Mouse (Mus musculus) heart, adult 9 months (tissue): ENCODE results near the gene Nrarp.
A peak's percentile ranks its signal among the peaks of the same experiment; 100 is the strongest.

Source experiments
- DNase-seq, 2 experiments: peaks; one replicate each; pipeline ENCODE4 v3.0.0; 2022; ENCODE audit warnings: low spot score in 2 of 2

Nrarp gene

DNA sequence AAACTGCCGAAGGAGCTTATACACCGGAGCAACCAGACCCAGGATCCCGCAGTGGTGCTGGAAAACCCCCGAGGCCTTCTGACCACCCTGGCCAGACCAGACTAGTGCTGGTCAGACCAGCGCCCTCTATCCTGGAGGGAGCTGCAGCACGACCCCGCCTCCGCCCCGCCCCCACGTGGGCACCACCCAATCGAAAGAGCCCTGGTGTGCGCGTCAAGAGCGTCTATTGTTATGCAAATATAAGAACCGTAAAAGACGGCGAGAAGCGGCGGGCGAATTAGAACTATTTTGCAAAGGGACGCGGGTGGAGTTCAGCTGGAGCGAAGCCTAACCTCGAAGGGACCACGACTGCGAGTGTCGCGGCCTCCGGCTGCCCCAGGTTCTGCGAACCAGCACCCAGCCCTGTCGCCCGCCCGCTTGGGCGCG, at the start of gene Nrarp:
Gene Nrarp (plus strand): TSS at position 281 of the 426 bp plus-strand sequence.
- DNase-seq = peak; percentile 92 to 93

DNA sequence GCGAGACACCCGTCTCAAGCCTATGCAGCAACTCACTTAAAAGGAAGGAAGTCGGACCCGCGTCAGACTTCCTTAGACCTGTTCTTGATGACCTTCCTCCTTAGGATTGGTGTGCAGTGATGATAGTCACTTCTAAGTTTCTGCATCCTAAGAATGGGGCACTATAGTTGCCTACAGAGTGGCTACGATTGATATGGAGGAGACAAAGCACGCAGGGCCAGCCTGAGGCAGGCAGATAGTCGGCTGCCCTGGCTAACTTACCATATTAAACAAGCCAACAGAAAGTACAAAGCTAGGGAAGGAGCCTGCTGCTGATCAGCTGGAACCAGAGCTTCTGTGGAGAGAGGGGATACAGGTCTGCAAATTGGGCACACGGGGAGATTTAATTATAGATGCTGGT, 49.0 kb upstream of the Nrarp start:
- DNase-seq = no peak

DNA sequence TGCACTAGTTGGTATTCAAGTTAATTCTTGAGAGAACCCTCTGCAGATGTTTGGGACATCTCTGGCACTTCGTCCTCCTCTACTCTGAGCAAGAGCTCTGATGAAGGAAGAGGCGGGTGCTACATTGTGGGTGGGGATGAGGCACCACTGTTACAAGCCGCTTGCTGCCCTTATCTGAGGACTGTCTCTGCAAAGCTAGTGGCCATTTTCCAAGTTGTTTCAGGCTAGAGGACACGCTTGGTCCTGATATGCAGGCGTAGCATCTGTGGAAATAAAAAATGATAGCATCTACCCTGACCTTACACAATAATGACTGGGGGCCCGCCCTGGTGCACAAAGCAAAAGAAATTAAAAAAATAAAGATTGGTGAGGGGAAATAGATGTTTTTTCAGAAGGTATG, 42.7 kb upstream of the Nrarp start:
- DNase-seq = no peak

DNA sequence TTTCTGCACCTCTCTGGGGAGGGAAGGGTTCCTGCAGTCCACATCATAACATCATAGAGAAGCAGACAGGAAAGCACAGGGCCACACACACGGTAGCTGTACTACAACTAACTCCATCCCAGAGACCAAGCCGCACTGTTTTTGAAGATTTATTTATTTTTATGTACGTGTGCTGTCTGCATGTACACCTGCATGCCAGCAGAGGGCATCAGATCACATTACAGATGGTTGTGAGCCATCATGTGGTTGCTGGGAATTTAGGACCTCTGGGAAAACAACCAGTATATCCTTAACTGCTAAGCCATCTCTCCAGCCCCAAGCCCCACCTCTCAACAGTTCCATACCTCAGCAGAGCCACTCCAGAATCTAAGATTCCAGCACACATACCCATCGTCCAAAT, 39.4 kb upstream of the Nrarp start:
- no peak for DNase-seq

DNA sequence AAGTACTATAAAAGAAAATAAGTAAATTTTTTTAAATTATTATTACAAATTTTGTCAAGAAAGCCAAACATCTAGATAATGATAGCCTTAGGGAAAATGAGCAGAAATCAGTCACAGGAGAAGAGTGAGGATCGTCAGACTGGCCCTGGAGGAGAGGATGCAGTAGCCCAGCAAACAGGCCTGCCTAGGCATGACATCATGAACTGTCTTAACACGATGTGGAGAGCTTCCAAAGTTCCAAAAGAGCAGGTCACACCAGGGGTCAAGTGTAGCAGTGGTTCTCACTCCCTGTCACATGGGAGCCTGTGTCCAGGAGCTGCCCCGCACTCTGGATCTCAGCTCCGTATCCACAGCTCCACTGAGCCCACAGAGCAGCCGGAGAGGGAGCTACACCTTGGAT, 38.6 kb upstream of the Nrarp start:
- peak in 1 of 2 experiments; percentile 41 for DNase-seq

DNA sequence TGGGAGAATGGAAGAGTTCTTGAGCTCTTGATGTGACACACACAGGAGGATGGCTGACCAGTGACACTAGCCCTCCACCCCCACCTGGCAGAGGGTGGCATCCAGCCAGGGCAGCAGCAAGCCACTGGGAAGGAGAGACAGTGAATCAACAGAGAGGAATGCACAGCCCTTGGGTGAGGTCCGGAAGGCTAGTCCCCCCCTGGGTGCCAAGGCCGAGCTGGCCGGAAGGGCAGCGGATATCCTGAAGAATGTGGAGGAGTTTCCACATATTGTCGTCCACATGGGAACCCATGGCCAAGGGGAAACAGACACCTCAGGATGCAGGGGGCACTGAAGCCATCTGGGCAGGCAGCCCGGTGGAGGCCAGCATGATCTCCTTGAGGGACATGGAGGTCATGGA, 35.2 kb upstream of the Nrarp start:
- peak; percentile 58 to 82 for DNase-seq

DNA sequence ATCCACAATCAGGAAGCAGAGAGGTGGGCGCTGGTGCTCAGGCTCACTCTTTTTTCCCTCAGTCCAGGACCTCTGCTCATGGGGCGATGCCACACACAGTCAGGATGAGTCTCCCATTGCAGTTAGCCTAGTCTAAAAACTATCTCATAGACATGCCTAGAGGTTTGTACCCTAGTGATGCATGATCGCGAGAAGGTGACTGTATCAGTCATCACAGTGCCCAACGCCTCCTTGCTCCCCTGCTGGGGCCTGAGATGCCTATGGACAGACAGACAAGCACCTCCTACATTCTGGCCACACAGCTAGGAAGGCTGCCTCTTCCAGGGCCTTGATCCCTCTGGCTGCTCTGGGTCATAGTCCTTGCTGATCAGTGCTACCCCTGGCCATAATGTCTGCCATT, 33.2 kb upstream of the Nrarp start:
- no peak for DNase-seq

DNA sequence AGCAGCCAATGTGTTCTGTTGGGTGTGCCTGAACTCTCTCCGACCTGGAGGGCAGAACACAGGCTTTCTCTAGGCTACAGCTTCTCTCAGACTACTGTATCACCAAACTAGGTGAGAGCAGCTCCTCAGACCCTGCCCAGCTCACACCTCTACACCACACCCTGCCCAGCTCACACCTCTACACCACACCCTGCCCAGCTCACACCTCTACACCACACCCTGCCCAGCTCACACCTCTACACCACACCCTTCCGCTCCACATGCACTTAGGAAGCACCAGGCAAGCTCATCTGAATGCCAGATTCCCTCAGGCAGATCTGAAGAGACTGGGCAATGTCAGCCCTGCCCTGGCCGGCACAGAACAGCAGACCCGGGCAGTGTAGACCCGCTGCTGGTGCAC, 32.7 kb upstream of the Nrarp start:
- no peak for DNase-seq

DNA sequence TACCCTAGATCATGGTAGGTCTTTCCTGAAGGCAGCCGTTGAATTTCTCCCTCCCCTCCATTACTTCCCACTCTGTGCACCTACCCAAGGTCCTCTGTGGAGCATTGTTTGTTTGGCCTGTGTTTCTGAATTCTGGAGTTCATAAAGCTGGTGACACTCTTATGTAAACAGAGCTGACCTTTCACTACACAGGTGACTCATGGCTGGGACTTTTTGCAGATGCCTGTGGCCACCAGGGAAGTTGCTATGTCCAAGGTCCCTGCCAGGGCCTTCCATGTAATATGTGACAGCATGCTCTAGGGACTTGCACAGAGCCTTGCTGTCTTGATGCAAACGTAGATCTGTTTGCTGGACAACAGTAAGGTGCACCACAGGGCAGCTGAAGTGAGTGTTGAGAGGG, 30.9 kb upstream of the Nrarp start:
- DNase-seq = no peak

DNA sequence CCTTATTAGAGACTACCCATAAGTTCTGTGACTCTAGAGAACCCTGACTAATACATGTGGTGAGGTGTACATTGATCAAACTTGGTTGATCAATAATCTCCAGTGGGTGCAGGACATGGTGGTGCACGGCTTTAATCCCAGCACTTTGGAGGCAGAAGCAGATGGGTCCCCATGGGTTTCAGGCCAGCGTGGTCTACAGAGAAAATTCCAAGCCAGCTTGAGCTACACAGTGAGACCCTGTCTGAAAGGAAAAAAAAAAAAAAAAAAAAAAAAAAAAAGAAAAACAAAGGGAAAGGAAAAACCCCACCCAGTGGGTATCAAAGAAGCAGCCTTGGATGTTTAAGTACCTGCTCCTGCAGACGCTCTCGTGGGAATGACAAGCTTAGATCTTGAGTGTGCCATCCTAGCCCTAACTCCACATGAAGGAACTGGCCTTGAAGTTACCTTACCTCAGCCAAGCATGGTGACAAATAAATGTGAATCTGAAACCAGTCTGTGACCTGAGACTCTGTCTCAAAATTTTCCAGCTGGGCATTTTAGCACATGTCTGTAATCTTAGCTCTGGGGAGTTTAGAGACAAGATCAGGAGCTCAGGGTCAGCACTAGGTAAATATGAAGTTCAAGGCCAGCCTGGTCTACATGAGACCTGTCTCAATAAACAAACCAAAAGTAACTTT, 29.1 kb upstream of the Nrarp start:
- DNase-seq = no peak

DNA sequence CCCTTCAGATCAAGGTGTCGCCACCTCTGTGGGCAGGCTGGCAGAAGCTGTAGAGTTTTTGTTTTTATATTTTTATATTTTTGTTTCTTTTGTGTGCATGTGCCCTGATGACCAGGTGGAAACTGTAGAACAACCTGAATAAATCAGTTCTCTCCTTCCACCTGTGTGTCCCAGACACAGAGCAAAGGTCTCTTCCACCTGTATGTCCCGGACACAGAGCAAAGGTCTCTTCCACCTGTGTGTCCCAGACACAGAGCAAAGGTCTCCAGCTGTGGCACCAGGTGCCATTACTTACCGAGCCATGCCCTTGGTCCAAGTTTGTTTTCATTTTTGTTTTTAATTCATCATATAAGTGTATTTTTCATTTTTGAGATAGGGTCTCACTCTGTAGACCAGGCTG, 24.4 kb upstream of the Nrarp start:
- DNase-seq = no peak

DNA sequence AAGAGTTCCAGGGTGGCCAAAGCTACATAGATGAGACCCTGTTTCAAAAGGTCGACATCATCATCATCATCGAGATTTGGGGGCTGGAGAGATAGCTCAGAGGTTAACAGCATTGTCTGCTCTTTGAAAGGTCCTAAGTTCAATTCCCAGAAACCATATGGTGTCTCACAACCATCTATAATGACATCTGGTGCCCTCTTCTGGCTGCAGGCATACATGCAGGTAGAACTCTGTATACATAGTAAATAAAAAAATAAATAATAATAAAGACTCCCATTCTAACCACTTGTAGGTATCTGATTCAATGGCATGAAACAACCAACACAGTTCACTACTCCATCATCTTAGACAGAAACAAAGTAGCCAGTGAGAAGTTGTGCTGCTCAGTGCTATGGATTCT, 23.6 kb upstream of the Nrarp start:
- no peak for DNase-seq

DNA sequence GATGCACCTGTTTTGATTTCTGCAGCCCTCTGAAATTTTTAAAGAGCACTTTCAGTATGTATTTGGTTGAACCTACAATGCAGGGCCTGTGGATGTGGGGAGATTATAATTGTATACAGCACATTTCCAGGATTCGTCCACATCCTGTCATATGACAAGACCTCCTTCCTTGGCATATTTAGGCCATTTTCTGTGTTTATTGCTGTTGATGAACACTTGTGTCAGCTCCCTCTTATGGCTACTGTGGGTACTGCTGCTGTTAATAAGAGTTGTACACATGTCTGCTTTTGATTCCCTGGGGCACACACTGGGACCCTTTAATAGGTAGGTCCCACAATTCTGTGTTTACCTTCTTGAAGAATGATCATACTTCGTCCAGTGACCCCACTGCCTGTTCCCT, 22.9 kb upstream of the Nrarp start:
- no peak for DNase-seq

DNA sequence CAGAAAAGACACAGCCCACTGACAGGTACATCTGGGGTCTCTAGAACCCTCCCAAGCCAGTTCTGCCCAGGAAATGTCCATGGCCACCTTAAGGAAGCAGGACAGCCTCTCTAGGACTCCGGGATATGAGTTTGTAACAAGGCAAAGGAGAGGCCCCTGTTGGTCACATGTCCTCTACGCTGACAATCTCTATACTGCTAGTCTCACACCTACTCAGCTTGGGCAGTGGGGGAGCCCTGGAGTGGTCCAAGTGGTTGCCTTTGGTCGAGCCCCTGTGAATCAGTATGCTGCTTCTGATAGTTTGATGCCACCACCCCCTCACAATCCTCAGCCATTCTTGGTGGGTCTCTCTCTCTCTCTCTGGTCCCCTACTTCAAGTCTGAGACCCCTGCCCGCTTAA, 13.1 kb upstream of the Nrarp start:
- DNase-seq = no peak

DNA sequence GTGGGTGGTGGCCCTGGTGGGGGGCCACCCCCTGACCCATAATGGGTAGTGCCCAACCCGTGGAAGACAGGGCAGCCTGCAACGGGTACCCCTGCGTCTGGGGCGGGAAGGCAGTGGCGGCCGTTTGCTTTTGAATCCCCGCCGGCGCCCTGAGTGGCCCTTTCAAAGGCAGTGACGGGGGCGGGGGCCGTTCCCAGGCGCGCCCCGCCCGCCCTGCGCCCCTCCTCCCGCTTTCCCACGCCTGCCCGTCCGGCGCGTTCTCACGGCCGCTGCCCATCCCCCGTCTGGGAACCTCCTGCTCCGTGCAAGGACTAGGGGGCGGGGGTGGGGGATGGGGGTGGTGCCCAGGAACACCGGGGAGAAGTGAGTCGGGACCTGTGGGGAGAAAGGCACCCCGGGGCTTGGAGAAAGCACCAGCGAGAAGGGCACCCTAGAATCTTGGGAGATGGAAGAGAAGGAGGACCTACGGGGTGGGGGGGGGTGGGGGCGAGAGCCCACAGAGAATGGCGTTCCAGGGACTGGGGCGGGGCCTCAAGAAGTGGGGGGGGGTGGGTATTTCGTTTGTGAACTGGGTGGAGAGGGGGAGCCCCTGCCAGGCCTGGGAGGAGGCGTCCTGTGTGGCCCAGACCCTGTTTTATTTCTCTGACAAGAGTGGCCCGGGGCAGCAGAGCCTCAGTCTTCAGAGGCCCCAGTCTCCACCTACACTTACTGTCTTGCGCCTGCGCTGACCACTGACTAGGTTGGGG, 12.5 kb upstream of the Nrarp start:
- peak; percentile 49 to 51 for DNase-seq

DNA sequence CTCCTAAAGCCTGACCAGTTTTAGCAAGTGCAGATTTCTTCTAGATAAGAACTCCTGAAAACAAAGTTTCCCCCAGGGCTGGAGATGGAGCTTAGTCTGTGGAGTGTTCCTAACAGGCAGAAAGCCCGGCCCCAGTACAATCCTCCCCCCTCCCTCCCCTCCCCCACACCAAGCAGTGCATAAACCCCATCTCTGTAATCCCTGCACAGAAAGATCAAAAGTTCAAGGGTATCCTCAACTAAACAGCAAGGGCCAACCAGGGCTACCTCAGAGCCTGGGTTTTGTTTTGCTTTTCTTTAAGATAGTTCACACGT, 11.9 kb upstream of the Nrarp start:
- no peak for DNase-seq

DNA sequence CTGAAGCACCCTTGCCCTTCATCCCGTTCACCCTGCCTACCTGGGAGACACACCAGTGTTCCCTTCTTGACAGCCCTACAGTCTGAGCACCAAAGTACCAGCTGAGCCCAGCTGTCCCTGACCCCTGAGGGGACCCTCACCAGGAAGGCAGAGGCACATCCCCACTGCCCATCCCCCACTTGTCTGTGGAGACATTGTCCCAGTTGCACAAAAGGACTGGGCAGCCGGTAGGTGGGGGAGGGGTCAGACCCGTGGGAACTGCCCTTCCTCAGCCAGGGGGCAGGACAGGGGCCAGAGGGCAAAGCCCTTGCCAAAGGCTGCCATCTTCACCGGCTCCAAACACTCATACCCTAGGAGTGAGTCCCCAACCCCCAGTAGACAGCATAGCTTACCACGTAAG, 10.8 kb upstream of the Nrarp start:
- DNase-seq = no peak

DNA sequence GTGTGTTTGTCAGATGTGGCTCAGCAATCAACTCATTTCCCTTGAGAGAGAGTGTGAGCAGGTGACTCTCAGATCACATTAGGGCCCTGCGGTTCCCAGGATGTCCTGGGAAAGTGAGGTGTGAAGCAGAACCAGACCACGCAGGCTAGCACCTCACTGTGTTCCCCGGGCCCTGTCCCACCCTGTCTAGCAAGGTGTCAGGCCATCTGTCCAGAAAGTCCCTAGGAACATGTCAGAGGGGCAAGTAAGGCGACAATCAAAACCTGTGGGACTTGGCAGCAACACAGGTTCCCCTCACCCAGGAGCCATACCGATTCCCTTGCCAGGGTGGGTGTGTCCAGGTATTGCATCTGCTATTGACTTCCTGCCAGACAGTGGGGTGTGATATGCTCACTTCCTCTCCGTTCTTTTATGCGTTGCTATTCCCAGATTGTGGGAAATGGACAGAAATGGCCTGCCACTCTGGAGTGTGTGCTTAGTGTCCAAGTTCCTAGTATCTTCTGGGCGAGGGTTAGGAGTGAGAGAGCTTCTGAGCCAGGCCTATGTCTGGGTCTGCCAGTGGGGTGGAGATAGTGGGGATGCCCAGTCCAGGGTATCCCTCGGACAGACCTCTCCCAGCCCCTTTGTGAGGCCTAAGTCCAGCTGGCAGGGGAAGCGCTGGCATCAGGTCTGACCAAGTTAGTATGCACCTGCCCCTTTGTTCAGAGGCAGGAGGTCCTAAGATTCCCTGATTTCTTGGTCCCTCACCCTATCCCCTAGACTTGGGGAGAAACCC, 10.0 kb upstream of the Nrarp start:
- DNase-seq = no peak

DNA sequence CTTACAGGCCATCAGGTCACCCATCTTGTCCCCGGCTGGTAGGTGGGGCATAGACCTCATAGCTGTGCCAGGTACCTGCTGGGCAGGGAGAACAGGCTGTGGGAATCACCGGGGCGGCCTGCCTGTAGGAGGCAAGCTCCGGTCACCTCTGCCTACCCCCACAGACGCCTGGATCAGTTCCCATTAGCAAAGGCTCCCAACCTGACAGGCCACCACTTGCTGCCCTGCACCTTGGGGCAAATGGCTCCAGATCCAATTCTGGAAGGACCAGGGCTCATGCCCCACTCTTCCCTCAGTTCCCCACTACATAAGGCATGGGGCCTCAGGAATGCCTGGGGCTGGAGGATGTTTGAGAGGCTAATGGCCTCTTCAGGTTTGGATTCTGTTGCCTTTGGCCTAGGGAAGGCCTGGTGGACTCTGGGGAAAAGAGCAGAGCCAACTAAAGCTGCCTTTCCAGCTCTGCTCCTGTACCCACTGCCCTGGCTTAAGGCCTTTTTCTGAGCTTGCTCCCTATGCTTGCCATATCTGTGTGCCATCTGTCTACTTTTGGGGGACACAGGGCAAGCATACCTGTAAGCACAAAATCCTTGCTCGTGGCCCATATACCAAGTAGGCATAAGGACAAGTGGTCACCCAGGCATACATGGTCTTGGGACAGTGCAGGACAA, 9.3 kb upstream of the Nrarp start:
- no peak for DNase-seq

DNA sequence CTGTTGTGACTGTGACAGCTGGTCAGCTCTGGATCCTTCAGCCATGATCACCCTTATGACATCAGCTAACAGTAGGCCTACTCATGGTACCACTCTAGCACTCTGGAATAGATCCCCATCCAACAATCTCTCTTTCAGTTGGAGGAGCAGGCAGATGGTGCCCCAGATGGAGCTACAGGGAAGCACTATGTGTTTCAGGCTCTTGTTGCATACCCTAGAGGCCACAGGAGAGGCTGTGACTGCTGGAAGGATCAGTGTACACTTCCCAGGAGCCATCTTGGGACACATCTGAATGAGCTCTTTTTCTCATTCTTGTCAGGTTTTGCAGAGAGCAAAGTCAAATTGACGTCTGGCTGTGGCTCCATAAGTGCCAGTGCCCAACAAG, 8.8 kb upstream of the Nrarp start:
- DNase-seq = no peak

DNA sequence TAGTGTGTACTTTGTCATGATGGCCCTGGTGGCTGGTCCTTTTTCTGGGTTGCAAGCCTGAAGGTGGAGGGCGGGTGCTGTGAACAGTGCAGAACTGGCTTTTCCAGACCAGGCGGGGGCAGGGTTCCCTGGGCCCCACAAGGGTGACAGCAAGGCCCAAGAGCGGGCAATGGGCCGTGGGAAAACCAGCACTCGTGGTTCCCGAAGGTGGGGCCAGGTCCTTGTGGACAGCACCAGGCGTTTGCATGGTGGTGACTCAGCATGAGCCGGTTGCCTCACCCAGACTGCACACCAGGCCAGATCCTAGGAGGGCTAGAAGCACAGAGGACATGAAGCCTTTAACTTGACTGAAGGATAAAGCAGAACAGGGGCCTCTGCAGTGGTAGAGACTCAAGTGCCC, 7.9 kb upstream of the Nrarp start:
- DNase-seq = no peak

DNA sequence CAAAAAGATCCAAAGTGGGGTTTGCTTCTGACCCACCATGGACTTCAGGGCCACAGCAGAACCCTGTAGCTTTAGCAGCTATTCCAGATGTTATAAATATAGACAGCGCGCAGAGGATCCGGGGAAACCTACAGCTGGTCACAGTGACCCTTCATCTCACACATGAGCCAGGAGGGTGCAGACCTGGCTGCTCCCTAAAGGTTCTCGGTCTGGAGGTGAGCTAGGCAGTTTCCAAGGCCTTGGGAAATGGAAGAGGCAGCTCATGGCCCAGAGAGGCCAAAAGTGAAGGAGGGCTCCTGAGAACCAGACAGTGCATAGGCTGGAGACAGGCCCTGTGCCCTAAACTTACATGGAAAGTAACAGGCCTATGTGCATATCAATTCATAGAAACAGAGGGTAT, 6.7 kb upstream of the Nrarp start:
- no peak for DNase-seq
